ENCODE assay signal across 8 mouse cellular contexts in genomic region chr1:64088604-64089320, GRCm38 (mm10). TPM values are rescaled to one million over a fixed set of nuclear protein-coding genes. Genes with fewer than 3 reads are reported as not detected.
A peak's percentile ranks its signal among the peaks of the same experiment; 100 is the strongest.
DNase-seq lines count a peak whose midpoint lies in the region; ATAC-seq lines count a peak whose summit lies in the region.

No protein-coding gene starts in this region.

- peak overlapping the region; percentile 86 for H3K27ac ChIP-seq in forebrain, embryonic 15.5 days (replicated peaks)
- peak overlapping the region; percentile 21; the same call in 1 of the 2 replicates for H3K27ac ChIP-seq in midbrain, embryonic 15.5 days

- H3K4me1 ChIP-seq in forebrain, embryonic 15.5 days = peaks cover 70% of the 10 kb centered on the region
- H3K4me1 ChIP-seq in midbrain, embryonic 15.5 days = peaks cover 72% of the 10 kb centered on the region

- no peaks in the 10 kb centered on the region for H3K36me3 ChIP-seq in forebrain, embryonic 15.5 days
- no peaks in the 10 kb centered on the region for H3K36me3 ChIP-seq in midbrain, embryonic 15.5 days (replicated peaks)

- no peaks in the 10 kb centered on the region for H3K27me3 ChIP-seq in forebrain, embryonic 15.5 days
- no peaks in the 10 kb centered on the region for H3K27me3 ChIP-seq in midbrain, embryonic 15.5 days (replicated peaks)

- H3K4me3 ChIP-seq in forebrain, embryonic 15.5 days = no peak overlapping the region
- H3K4me3 ChIP-seq in midbrain, embryonic 15.5 days = no peak overlapping the region

- WGBS in forebrain, embryonic 15.5 days = 68% methylated on average over 12 of the region's 12 CpGs
- WGBS in midbrain, embryonic 15.5 days = 67% methylated on average over 12 of the region's 12 CpGs

- H3K9me3 ChIP-seq in forebrain, embryonic 15.5 days = no peaks in the 10 kb centered on the region
- no peaks in the 10 kb centered on the region for H3K9me3 ChIP-seq in midbrain, embryonic 15.5 days

- DNase-seq in heart, adult 8-10 months (ENCODE audit: low spot score) = peak; percentile 42
- DNase-seq in heart, postnatal 4 days = no peak
- DNase-seq in kidney, postnatal 36 days = peak; percentile 13 to 35
- DNase-seq in natural killer cell, adult 2 months (ENCODE audit: low spot score in 2 of 2) = no peak
- DNase-seq in Muller cell, postnatal 12 days (ENCODE audit: inconsistent ontology term) = no peak

- H3K9ac ChIP-seq in forebrain, embryonic 15.5 days (replicated peaks) = no peak overlapping the region
- H3K9ac ChIP-seq in midbrain, embryonic 15.5 days = no peak overlapping the region

- ATAC-seq in forebrain, embryonic 15.5 days (replicated peaks) = peak; percentile 44; the same call in 1 of the 2 replicates
- no peak for ATAC-seq in midbrain, embryonic 15.5 days (replicated peaks)
- no peak for ATAC-seq in activated CD4-positive, CD25-positive, alpha-beta regulatory T cell, adult 4 months

- peak overlapping the region; percentile 25 for H3K4me2 ChIP-seq in forebrain, embryonic 15.5 days (replicated peaks)
- no peak overlapping the region for H3K4me2 ChIP-seq in midbrain, embryonic 15.5 days

RNA-seq across cellular contexts. Expression of gene Klf7, which starts 33.3 kb away (rescaled TPM):
- 10 to 100 TPM; 12.4 to 17.4 (median 16.4) TPM for total RNA-seq in heart, adult 8-10 months (2022)
- 10 to 100 TPM; 29.4 to 29.6 TPM for total RNA-seq in heart, postnatal 4 days (2021)
- 125 and 126 TPM in 2 replicates for polyA plus RNA-seq in forebrain, embryonic 15.5 days (2015; fragmentation: Nextera tagmentation; extraction: Ambion mirVana)
- polyA plus RNA-seq in midbrain, embryonic 15.5 days (2015; fragmentation: Nextera tagmentation; extraction: Ambion mirVana) = 117 and 118 TPM in 2 replicates
- polyA plus RNA-seq in activated CD4-positive, CD25-positive, alpha-beta regulatory T cell, adult 4 months (2017; shearing (Covaris generic)) = 10 to 100 TPM; 18.6 to 19.1 TPM

Comparison
In these comparisons a context has a peak if more than half of its experiments do, and no peak if none do; other contexts are left out.
1. DNase-seq: peak in heart, adult 8-10 months (single experiment) and kidney, postnatal 36 days (2 of 2); none in heart, postnatal 4 days (single experiment), natural killer cell, adult 2 months (0 of 2) and Muller cell, postnatal 12 days (single experiment).